Mouse (Mus musculus) bone marrow, adult 2 months (tissue): ENCODE data around the gene Lrrc38.

Experiments used
- CTCF ChIP-seq: fragments of 200-500 bp; IDR thresholded peaks from 2 replicates; pipeline ENCODE4 v1.5.1; 2011; ENCODE audit warnings: low read length, control low read depth; ENCODE audit not compliant: control insufficient read depth, insufficient read depth
- POLR2A ChIP-seq: fragments of 200-500 bp; IDR thresholded peaks from 2 replicates; pipeline ENCODE4 v1.6.1; 2011; ENCODE audit warnings: low read depth, mild to moderate bottlenecking, control low read depth, low read length, borderline replicate concordance; ENCODE audit not compliant: control insufficient read depth

- no peak for TF ChIP-seq POLR2A
- TF ChIP-seq CTCF, result no peak
These were observed 32.6 kb downstream of the Lrrc38 start for GRCm38 (mm10) chr4:143382163-143382562.
